Mouse (Mus musculus): ENCODE data around the gene Cntn5. TPM values are rescaled to one million over a fixed set of nuclear protein-coding genes. Genes with fewer than 3 reads are reported as not detected.

Gene Cntn5
- polyA plus RNA-seq, 1 experiment from 2014 or later: 2.7 TPM

DNA sequence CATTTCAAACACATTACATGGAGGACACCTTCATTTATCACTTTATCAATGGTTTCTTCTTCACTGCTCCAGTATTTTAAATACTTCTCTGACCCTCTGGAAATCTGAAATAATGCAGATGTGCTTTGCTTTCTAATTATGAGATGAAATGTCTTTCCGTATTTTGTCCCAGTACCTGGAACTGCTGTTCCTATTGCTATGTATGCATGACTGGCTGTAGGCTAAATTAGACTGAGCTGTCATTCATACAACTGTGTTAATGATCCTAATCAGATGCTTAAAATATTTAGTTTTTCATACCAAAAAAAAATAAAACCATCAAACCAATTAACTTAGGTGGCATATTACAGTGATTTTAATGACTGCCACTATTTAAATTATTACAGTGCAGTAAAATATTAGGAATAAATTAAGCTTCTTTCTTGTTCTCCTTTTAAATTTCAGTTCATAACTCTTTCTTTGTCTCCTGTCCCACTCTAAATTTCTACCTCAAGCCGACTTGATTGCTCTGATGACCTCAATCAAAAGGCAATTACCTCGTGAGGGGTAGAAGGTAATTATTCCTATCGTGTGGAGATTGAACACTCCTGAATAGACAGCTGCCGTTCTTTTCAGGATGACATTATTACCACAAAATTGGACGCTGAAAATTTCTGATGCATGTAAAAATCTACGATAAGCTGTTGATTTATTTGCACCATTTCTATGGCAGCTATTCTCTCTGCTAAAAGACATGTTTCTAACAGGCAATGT, 378.5 kb downstream of the Cntn5 start:
- Histone ChIP-seq H3K27me3 (ENCODE audit: control insufficient read depth, insufficient read depth, low read length) (no peaks in the 10 kb centered on the region), H3K4me2 (replicated peaks; ENCODE audit: low read depth, low read length) (no peak overlapping the region), H3K4me3 (ENCODE audit: low read depth, low read length) (no peak overlapping the region), H3K4me1 (replicated peaks; ENCODE audit: control insufficient read depth, insufficient read depth, low read length) (no peaks in the 10 kb centered on the region), H3K36me3 (ENCODE audit: control insufficient read depth, insufficient read depth, low read length) (no peaks in the 10 kb centered on the region), H3K9ac (ENCODE audit: low read depth, low read length) (no peak overlapping the region), H3K27ac (ENCODE audit: low read depth, low read length) (no peak overlapping the region), H3K9me3 (ENCODE audit: control insufficient read depth, low read length) (no peaks in the 10 kb centered on the region)
- no peak; the same call in 1 of the 2 replicates for ATAC-seq (ENCODE audit: low FRiP score)
- 67% methylated on average over 7 of the region's 7 CpGs for WGBS
- no peak for DNase-seq (ENCODE audit: low spot score)

DNA sequence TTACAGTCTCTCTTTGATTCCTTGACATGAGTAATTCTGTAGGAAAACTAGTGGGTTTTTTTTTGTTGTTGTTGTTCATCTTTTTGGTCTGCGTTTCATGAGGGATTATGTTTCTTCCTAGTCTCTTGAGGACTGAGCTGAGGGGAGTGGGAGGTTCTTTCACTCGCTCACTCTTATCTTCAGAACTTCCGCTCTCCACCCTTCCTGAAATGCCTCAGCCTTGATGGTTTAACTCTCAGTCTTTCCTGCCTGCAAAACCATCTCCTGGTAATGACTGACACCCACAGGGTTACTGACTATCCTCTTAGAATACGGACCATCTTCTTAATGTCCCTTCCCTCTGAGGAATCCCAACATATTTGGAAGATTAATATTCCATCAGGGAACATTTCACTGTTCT, 382.0 kb downstream of the Cntn5 start:
- no peak for ATAC-seq (ENCODE audit: low FRiP score)
- no peaks in the 10 kb centered on the region for H3K27me3 ChIP-seq (ENCODE audit: control insufficient read depth, insufficient read depth, low read length)
- WGBS: 77% methylated on average over 4 of the region's 4 CpGs
- H3K4me2 ChIP-seq (replicated peaks; ENCODE audit: low read depth, low read length): no peak overlapping the region
- no peaks in the 10 kb centered on the region for H3K4me1 ChIP-seq (replicated peaks; ENCODE audit: control insufficient read depth, insufficient read depth, low read length)
- H3K36me3 ChIP-seq (ENCODE audit: control insufficient read depth, insufficient read depth, low read length): no peaks in the 10 kb centered on the region
- DNase-seq (ENCODE audit: low spot score): no peak
- H3K9ac ChIP-seq (ENCODE audit: low read depth, low read length): no peak overlapping the region
- H3K27ac ChIP-seq (ENCODE audit: low read depth, low read length): no peak overlapping the region
- H3K9me3 ChIP-seq (ENCODE audit: control insufficient read depth, low read length): no peaks in the 10 kb centered on the region
- no peak overlapping the region for H3K4me3 ChIP-seq (ENCODE audit: low read depth, low read length)

DNA sequence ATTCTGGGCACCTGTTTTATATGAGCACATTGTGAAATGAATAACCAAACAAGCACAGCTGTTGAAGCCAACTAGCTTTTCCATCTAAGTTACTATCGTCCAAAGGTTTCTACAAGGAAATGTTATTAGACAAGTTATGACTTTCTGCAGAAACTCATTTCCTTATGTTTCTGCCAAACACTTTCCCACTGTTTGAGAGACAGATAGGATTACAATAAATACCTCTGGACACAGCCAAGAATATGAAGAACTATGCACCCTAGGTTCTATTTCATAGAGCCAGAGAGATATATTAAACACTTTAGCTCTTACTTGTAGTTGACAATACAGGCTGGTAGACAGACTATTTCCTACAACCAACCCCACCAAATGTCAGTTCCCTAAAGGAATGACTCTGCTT, 383.5 kb downstream of the Cntn5 start:
- Histone ChIP-seq H3K27ac (ENCODE audit: low read depth, low read length) (no peak overlapping the region), H3K36me3 (ENCODE audit: control insufficient read depth, insufficient read depth, low read length) (no peaks in the 10 kb centered on the region), H3K4me3 (ENCODE audit: low read depth, low read length) (no peak overlapping the region), H3K9me3 (ENCODE audit: control insufficient read depth, low read length) (no peaks in the 10 kb centered on the region), H3K9ac (ENCODE audit: low read depth, low read length) (no peak overlapping the region), H3K27me3 (ENCODE audit: control insufficient read depth, insufficient read depth, low read length) (no peaks in the 10 kb centered on the region), H3K4me2 (replicated peaks; ENCODE audit: low read depth, low read length) (no peak overlapping the region), H3K4me1 (replicated peaks; ENCODE audit: control insufficient read depth, insufficient read depth, low read length) (no peaks in the 10 kb centered on the region)
- DNase-seq (ENCODE audit: low spot score) (no peak), ATAC-seq (ENCODE audit: low FRiP score) (no peak)
- WGBS: 82% methylated on average over 1 of the region's 1 CpGs

DNA sequence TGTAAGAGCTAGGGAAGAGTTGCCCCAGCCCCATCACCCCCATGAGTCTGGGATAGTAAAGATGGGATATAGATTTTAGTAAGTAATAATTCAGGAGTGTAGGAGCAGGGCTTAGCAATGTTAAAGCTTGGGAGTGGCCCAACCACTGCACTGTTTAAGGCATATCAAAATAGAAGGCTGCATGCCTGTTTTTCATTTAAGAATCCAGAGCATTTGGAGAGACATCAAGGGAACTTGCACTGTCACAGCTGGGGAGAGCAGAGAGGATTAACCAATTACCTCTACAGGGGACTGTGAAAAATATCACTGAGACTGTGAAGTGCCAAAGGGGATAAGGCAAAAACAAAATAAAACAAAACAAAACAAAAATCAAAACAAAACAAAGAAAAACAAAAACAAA, 412.3 kb downstream of the Cntn5 start:
- Histone ChIP-seq H3K9ac (ENCODE audit: low read depth, low read length) (no peak overlapping the region), H3K36me3 (ENCODE audit: control insufficient read depth, insufficient read depth, low read length) (no peaks in the 10 kb centered on the region)

DNA sequence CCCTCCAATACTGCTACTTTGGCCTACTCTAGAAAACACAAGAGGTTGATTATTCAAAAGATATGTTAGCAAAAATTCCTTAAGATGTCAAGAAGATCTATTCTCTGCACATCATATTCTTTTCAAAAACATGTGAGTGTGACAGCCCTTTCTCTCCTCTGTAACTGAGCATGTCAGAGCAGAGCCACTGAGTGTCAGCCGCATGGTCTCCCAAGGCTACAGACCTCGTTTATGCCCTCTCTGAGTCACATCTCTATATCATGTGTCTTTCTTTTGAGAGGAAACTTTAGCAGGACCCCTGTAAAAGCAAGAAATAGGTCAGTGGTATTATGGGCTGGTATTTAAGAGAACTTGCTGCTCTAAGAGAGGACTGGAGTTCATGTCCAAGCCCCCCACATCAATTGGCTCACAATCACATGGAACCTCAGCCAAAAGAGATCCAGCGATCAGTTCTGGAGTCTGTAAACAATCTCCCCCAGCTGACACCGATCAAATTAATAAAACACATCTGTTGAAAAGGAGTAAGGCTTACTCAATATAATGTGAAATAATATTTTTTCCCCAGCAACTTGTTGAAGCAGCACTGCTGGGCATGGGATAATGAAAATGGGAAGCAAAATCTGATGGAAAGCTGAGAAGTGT, 433.0 kb downstream of the Cntn5 start:
- 86% methylated on average over 4 of the region's 4 CpGs for WGBS
- DNase-seq (ENCODE audit: low spot score): no peak
- ATAC-seq (ENCODE audit: low FRiP score): no peak

More for the DNA sequence above, 412.3 kb downstream of the Cntn5 start:
- Histone ChIP-seq H3K4me1 (replicated peaks; ENCODE audit: control insufficient read depth, insufficient read depth, low read length) (no peaks in the 10 kb centered on the region), H3K27me3 (ENCODE audit: control insufficient read depth, insufficient read depth, low read length) (no peaks in the 10 kb centered on the region), H3K27ac (ENCODE audit: low read depth, low read length) (no peak overlapping the region), H3K9me3 (ENCODE audit: control insufficient read depth, low read length) (no peaks in the 10 kb centered on the region), H3K4me2 (replicated peaks; ENCODE audit: low read depth, low read length) (no peak overlapping the region), H3K4me3 (ENCODE audit: low read depth, low read length) (no peak overlapping the region)
- ATAC-seq (ENCODE audit: low FRiP score) (no peak), DNase-seq (ENCODE audit: low spot score) (no peak)

DNA sequence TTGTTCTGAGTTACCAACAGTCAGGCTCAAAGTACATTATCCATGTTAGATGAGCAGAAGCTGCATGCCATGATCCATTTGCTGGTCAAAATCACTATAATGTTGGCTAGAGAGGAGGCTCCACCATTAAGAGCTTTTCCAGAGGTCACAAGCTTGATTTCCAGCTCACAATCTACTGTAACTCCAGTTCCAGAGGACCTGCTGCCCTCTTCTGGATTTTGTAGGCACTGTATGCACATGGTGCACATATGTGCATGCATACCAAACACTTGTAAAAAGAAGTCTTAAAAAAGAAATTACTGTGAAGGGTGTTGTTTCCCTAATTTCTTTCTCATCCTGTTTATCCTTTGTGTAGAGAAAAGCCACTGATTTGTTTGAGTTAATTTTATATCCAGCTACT, 439.8 kb downstream of the Cntn5 start:
- Histone ChIP-seq H3K36me3 (ENCODE audit: control insufficient read depth, insufficient read depth, low read length) (no peaks in the 10 kb centered on the region), H3K9ac (ENCODE audit: low read depth, low read length) (no peak overlapping the region), H3K4me1 (replicated peaks; ENCODE audit: control insufficient read depth, insufficient read depth, low read length) (no peaks in the 10 kb centered on the region), H3K4me2 (replicated peaks; ENCODE audit: low read depth, low read length) (no peak overlapping the region), H3K27me3 (ENCODE audit: control insufficient read depth, insufficient read depth, low read length) (no peaks in the 10 kb centered on the region), H3K9me3 (ENCODE audit: control insufficient read depth, low read length) (no peaks in the 10 kb centered on the region), H3K4me3 (ENCODE audit: low read depth, low read length) (no peak overlapping the region), H3K27ac (ENCODE audit: low read depth, low read length) (no peak overlapping the region)
- DNase-seq (ENCODE audit: low spot score) (no peak), ATAC-seq (ENCODE audit: low FRiP score) (no peak)

More for the DNA sequence above, 433.0 kb downstream of the Cntn5 start:
- Histone ChIP-seq H3K4me1 (replicated peaks; ENCODE audit: control insufficient read depth, insufficient read depth, low read length) (no peaks in the 10 kb centered on the region), H3K4me3 (ENCODE audit: low read depth, low read length) (no peak overlapping the region), H3K36me3 (ENCODE audit: control insufficient read depth, insufficient read depth, low read length) (no peaks in the 10 kb centered on the region), H3K9me3 (ENCODE audit: control insufficient read depth, low read length) (no peaks in the 10 kb centered on the region), H3K27ac (ENCODE audit: low read depth, low read length) (no peak overlapping the region), H3K9ac (ENCODE audit: low read depth, low read length) (no peak overlapping the region), H3K27me3 (ENCODE audit: control insufficient read depth, insufficient read depth, low read length) (no peaks in the 10 kb centered on the region), H3K4me2 (replicated peaks; ENCODE audit: low read depth, low read length) (no peak overlapping the region)

DNA sequence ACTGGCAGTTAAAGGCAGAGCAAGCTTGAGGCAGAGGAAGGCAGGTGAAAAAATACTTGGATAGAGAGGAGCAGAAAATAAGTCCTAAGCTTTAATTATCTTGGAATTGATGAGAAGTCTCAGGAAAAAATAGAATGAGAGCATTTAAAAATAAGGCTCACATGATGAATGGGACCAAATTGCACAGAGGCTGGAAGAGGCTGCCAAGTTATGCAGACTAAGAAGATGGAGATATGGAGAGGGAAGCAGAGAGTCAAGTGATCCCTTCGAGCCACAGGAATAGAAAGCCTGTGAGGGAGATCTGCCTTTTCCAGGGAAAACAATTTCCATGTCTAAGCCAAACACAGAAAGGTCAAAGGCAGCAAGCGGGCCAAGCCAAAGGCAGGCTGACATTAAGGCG, 446.7 kb downstream of the Cntn5 start:
- peak; percentile 6 for DNase-seq (ENCODE audit: low spot score)

DNA sequence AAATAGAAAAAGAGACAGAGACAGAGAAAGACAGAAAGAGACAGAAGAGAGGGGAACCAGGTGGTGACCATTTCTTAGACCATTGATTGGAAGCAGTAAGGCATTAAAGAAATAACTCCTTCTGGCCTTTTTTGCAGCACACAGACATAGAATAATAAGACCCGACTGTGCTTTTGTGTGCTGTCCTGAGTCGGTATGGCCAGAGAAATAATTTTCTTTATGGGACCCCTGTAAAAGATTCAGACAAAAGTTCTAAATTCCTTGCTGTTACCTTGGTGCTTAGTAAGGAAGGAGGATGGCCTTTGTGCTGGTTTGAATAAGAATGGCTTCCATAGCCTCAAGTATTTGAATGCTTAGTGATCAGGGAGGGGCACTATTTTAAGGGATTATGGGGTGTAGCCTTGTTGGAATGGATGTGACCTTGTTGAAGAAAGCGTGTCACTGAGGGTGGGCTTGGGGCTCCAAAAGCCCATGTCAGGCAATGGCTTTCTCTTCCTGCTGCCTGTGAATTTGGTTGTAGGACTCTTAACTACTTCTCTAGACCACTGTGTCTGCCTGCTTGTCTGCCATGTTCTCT, 455.5 kb downstream of the Cntn5 start:
- Histone ChIP-seq H3K9me3 (ENCODE audit: control insufficient read depth, low read length) (no peaks in the 10 kb centered on the region), H3K4me3 (ENCODE audit: low read depth, low read length) (no peak overlapping the region), H3K27me3 (ENCODE audit: control insufficient read depth, insufficient read depth, low read length) (no peaks in the 10 kb centered on the region), H3K4me1 (replicated peaks; ENCODE audit: control insufficient read depth, insufficient read depth, low read length) (no peaks in the 10 kb centered on the region), H3K36me3 (ENCODE audit: control insufficient read depth, insufficient read depth, low read length) (no peaks in the 10 kb centered on the region), H3K9ac (ENCODE audit: low read depth, low read length) (no peak overlapping the region), H3K27ac (ENCODE audit: low read depth, low read length) (no peak overlapping the region), H3K4me2 (replicated peaks; ENCODE audit: low read depth, low read length) (no peak overlapping the region)
- WGBS: 28% methylated on average over 3 of the region's 3 CpGs
- peak; percentile 43; the same call in 1 of the 2 replicates for ATAC-seq (ENCODE audit: low FRiP score)
- DNase-seq (ENCODE audit: low spot score): no peak

More for the DNA sequence above, 446.7 kb downstream of the Cntn5 start:
- H3K36me3 ChIP-seq (ENCODE audit: control insufficient read depth, insufficient read depth, low read length): no peaks in the 10 kb centered on the region
- no peak overlapping the region for H3K4me3 ChIP-seq (ENCODE audit: low read depth, low read length)
- no peaks in the 10 kb centered on the region for H3K9me3 ChIP-seq (ENCODE audit: control insufficient read depth, low read length)
- 38% methylated on average over 3 of the region's 3 CpGs for WGBS
- H3K9ac ChIP-seq (ENCODE audit: low read depth, low read length): no peak overlapping the region
- no peak for ATAC-seq (ENCODE audit: low FRiP score)
- no peak overlapping the region for H3K4me2 ChIP-seq (replicated peaks; ENCODE audit: low read depth, low read length)
- H3K27ac ChIP-seq (ENCODE audit: low read depth, low read length): no peak overlapping the region
- no peaks in the 10 kb centered on the region for H3K27me3 ChIP-seq (ENCODE audit: control insufficient read depth, insufficient read depth, low read length)
- no peaks in the 10 kb centered on the region for H3K4me1 ChIP-seq (replicated peaks; ENCODE audit: control insufficient read depth, insufficient read depth, low read length)

Measured in hindbrain, embryonic 11.5 days (tissue).